Mouse (Mus musculus) heart, embryonic 14.5 days (tissue): Measurements from ENCODE around the gene Rtl8b. TPM values are rescaled to one million over a fixed set of nuclear protein-coding genes. Genes with fewer than 3 reads are reported as not detected.
"Not testable (repeated sequence)": the region's sequence is repeated elsewhere in the genome, so short reads cannot be mapped to it uniquely, and the experiment has no call there.

Experiments
- ATAC-seq: fragments of 200-750 bp; cut with Nextera tagmentation; 2 replicates; pipeline ENCODE4 v1.8.0; 2017; ENCODE audit warnings: low read depth, moderate TSS enrichment; ENCODE audit not compliant: insufficient number of reproducible peaks, insufficient read depth, low FRiP score
- H3K27ac ChIP-seq, 2 experiments: fragments of 200-500 bp in 1 of 2; fragments of 300-500 bp in 1 of 2; sonication (generic) in 1 of 2; replicated peaks in 1 of 2; 2 replicates each; pipeline ENCODE4 v1.5.1; 2012 to 2014; ENCODE audit warnings: low read depth in 2 of 2, low read length in 2 of 2, control low read depth in 1 of 2, mild to moderate bottlenecking in 1 of 2, mixed read lengths in 1 of 2; ENCODE audit not compliant: control insufficient read depth in 1 of 2, insufficient read depth in 1 of 2
- H3K27me3 ChIP-seq: fragments of 300-500 bp; sonication (generic); 2 replicates; pipeline ENCODE4 v1.6.1; 2014; ENCODE audit warnings: mild to moderate bottlenecking, low read length, control low read depth; ENCODE audit not compliant: control insufficient read depth, insufficient read depth
- H3K36me3 ChIP-seq: fragments of 300-500 bp; sonication (generic); 2 replicates; pipeline ENCODE4 v1.6.1; 2014; ENCODE audit warnings: mild to moderate bottlenecking, control low read depth, low read length, mixed read lengths; ENCODE audit not compliant: control insufficient read depth, insufficient read depth
- H3K4me1 ChIP-seq, 2 experiments: fragments of 200-500 bp in 1 of 2; fragments of 300-500 bp in 1 of 2; sonication (generic) in 1 of 2; 2 replicates each; pipeline ENCODE4 v1.6.1; 2012 to 2014; ENCODE audit warnings: low read length in 2 of 2, control low read depth in 1 of 2, mixed read lengths in 1 of 2; ENCODE audit not compliant: control insufficient read depth in 2 of 2, insufficient read depth in 2 of 2
- H3K4me2 ChIP-seq: fragments of 300-500 bp; sonication (generic); 2 replicates; pipeline ENCODE4 v1.6.1; 2014; ENCODE audit warnings: mild to moderate bottlenecking, low read length
- H3K4me3 ChIP-seq, 2 experiments: fragments of 200-500 bp in 1 of 2; fragments of 300-500 bp in 1 of 2; sonication (generic) in 1 of 2; 2 replicates each; pipeline ENCODE4 v1.5.1; 2012 to 2014; ENCODE audit warnings: low read length in 2 of 2, mild to moderate bottlenecking in 2 of 2, control low read depth in 1 of 2, low read depth in 1 of 2, moderate library complexity in 1 of 2; ENCODE audit not compliant: control insufficient read depth in 1 of 2, insufficient read depth in 1 of 2
- H3K9ac ChIP-seq: fragments of 300-500 bp; sonication (generic); 2 replicates; pipeline ENCODE4 v1.6.1; 2014; ENCODE audit warnings: mild to moderate bottlenecking, low read length
- H3K9me3 ChIP-seq: fragments of 300-500 bp; sonication (generic); 2 replicates; pipeline ENCODE4 v1.6.1; 2016; ENCODE audit warnings: low read length, control low read depth; ENCODE audit not compliant: control insufficient read depth
- WGBS: fragments of 180-500 bp; shearing (Covaris S2); extraction: QIAGEN DNeasy Blood & Tissue Kit; methylation state at CpG from one replicate; pipeline ENCODE4 v1.1.7; 2014; 5-methylcytosine and 5-hydroxymethylcytosine counted together
- polyA plus RNA-seq: library from polyadenylated mRNA; unstranded; fragments of >200 nt; fragmentation: Nextera tagmentation; extraction: Ambion mirVana; gene quantifications from 2 replicates; pipeline ENCODE4 v1.2.1, GENCODE M21; 2014

Gene Rtl8b
- polyA plus RNA-seq, 1 experiment from 2014 or later: 85.4 TPM

- not testable (repeated sequence) for H3K9ac ChIP-seq, H3K4me1 ChIP-seq, H3K36me3 ChIP-seq, H3K9me3 ChIP-seq, H3K27me3 ChIP-seq
- peak; percentile 90 for ATAC-seq
- H3K27ac ChIP-seq: peak within 1 kb of the TSS; percentile 79 to 89
- H3K4me2 ChIP-seq: peak within 1 kb of the TSS; percentile 55
- WGBS: 20% methylated on average over 10 of the region's 50 CpGs
- peak within 1 kb of the TSS; percentile 27 to 39 for H3K4me3 ChIP-seq
Observed at GRCm38 (mm10) chrX:53642980-53643961, 26.9 kb downstream of the Rtl8b start, which contains the start of gene Rtl8a. Gene Rtl8a (minus strand): TSS chrX:53643682.

- ATAC-seq, H3K9me3 ChIP-seq, H3K9ac ChIP-seq, H3K4me1 ChIP-seq, H3K27me3 ChIP-seq, H3K36me3 ChIP-seq: not testable (repeated sequence)
- Histone ChIP-seq H3K4me3 (peak overlapping the region; percentile 6 to 13; a peak in 2 of 4 replicates), H3K27ac (0 out of 4 replicates have a peak overlapping the region, but pooled peaks of 1 of the 2 experiments have one; percentile 33), H3K4me2 (peak overlapping the region; percentile 49)
- WGBS: 21% methylated on average over 4 of the region's 4 CpGs
Observed at GRCm38 (mm10) chrX:53642604-53642979, 27.6 kb downstream of the Rtl8b start.

DNA sequence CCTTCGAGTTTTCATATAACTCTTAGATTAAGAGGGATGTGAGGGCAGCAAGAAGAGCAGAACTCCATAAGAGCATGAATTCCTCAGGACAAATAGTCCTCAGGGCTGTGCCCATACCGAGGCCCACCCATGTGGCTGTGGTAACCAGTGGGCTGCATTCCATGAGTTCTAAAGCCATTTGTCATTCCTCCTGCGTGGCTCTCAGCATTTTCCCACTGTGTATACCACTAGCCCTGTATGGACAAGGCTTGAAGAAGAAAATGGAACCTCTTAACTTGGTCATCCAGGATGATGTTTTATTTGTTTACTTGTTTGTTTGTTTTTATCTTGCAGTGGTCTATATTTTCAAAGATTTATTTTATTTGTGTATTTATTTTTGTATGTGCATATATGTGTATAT is 32.1 kb downstream of the Rtl8b start:
- not testable (repeated sequence) for H3K9ac ChIP-seq, H3K4me2 ChIP-seq
- WGBS: 52% methylated on average over 3 of the region's 3 CpGs

More for the DNA sequence above, 32.1 kb downstream of the Rtl8b start:
- H3K4me1 ChIP-seq, ATAC-seq, H3K36me3 ChIP-seq, H3K27ac ChIP-seq, H3K4me3 ChIP-seq, H3K27me3 ChIP-seq, H3K9me3 ChIP-seq: not testable (repeated sequence)

Other genes starting within 250 kb of the Rtl8b start
- not detected in 2 replicates for gene Etd, start 235.5 kb downstream of the Rtl8b start, polyA plus RNA-seq
- gene Rtl8c, start 62.4 kb downstream of the Rtl8b start, polyA plus RNA-seq: 62.5 and 64.6 TPM in 2 replicates
- gene Gm14597, start 61.4 kb downstream of the Rtl8b start, polyA plus RNA-seq: not detected in 2 replicates
- gene Rtl8a, start 26.7 kb downstream of the Rtl8b start, polyA plus RNA-seq: 104 and 113 TPM in 2 replicates
- 0.42 and 0.59 TPM in 2 replicates for gene 4930502E18Rik, start 54.4 kb upstream of the Rtl8b start, polyA plus RNA-seq
- gene 1700013H16Rik, start 87.4 kb upstream of the Rtl8b start, polyA plus RNA-seq: not detected in 2 replicates
- not detected in 2 replicates for gene Zfp36l3, start 106.0 kb upstream of the Rtl8b start, polyA plus RNA-seq
- 2.8 TPM in 2 replicates for gene Xlr, start 127.3 kb upstream of the Rtl8b start, polyA plus RNA-seq